Mouse (Mus musculus) forebrain, embryonic 16.5 days (tissue): Measurements from ENCODE around the gene Kcnj15. TPM values are rescaled to one million over a fixed set of nuclear protein-coding genes. Genes with fewer than 3 reads are reported as not detected.

Source experiments
- ATAC-seq: fragments of 200-750 bp; cut with Nextera tagmentation; 2 replicates; pipeline ENCODE4 v1.8.0; 2017; ENCODE audit warnings: mild to moderate bottlenecking, moderate library complexity
- H3K27ac ChIP-seq: fragments of 300-500 bp; sonication (generic); 2 replicates; pipeline ENCODE4 v1.5.1; 2014; ENCODE audit warnings: low read length, control low read depth
- H3K27me3 ChIP-seq: fragments of 300-500 bp; sonication (generic); replicated peaks from 2 replicates; pipeline ENCODE4 v1.6.1; 2014; ENCODE audit warnings: low read length; ENCODE audit not compliant: control insufficient read depth, insufficient read depth
- H3K36me3 ChIP-seq: fragments of 300-500 bp; sonication (generic); 2 replicates; pipeline ENCODE4 v1.6.1; 2014; ENCODE audit not compliant: control insufficient read depth, insufficient read depth
- H3K4me1 ChIP-seq: fragments of 300-500 bp; sonication (generic); replicated peaks from 2 replicates; pipeline ENCODE4 v1.6.1; 2014; ENCODE audit warnings: low read length; ENCODE audit not compliant: control insufficient read depth, insufficient read depth
- H3K4me2 ChIP-seq: fragments of 300-500 bp; sonication (generic); 2 replicates; pipeline ENCODE4 v1.6.1; 2014; ENCODE audit warnings: mild to moderate bottlenecking, low read length, control low read depth
- H3K4me3 ChIP-seq: fragments of 300-500 bp; sonication (generic); replicated peaks from 2 replicates; pipeline ENCODE4 v1.5.1; 2014; ENCODE audit warnings: mild to moderate bottlenecking, low read length, control low read depth
- H3K9ac ChIP-seq: fragments of 300-500 bp; sonication (generic); replicated peaks from 2 replicates; pipeline ENCODE4 v1.6.1; 2014; ENCODE audit warnings: low read depth, low read length, control low read depth
- H3K9me3 ChIP-seq: fragments of 300-500 bp; sonication (generic); 2 replicates; pipeline ENCODE4 v1.6.1; 2016; ENCODE audit warnings: low read length; ENCODE audit not compliant: control insufficient read depth
- WGBS: fragments of 180-500 bp; shearing (Covaris S2); extraction: QIAGEN DNeasy Blood & Tissue Kit; methylation state at CpG from one replicate; pipeline ENCODE4 v1.1.7; 2014; 5-methylcytosine and 5-hydroxymethylcytosine counted together
- polyA plus RNA-seq: library from polyadenylated mRNA; unstranded; fragments of >200 nt; fragmentation: Nextera tagmentation; extraction: Ambion mirVana; gene quantifications from 2 replicates; pipeline ENCODE4 v1.2.1, GENCODE M21; 2015

Gene Kcnj15
- polyA plus RNA-seq, 1 experiment from 2014 or later: not detected

DNA sequence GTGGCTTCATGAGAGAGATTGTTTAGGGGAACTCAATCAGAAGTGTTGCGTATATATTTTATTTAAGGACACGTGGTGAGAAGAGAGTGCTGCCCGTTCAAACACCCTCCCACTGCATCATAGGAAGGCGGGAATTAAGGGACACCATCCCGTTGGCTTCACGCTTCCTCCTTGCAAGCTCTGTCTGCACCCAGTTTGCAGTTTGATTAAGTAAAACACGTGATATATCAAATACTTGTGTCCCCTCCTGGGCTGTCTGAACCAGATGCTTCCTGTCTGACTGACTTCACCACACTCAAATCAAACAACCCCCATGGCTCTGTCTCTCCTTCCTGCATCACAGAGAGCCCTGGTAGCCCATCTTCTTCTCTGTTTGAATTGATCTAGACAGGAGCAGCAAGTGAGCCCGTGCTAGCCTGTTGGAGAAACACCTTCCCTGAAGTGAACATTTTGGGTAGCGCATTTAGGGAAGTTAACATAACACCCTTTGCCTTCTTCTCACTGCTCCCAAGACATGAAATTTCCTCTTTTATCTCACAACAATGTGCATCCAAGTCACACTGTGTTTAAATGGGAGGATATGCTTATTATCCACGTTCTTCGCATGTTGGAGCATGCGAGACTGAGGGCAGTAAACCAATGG lies 26.8 kb downstream of the Kcnj15 start:
- H3K4me2 ChIP-seq: no peak overlapping the region
- no peak for ATAC-seq
- H3K4me3 ChIP-seq: no peak overlapping the region
- no peaks in the 10 kb centered on the region for H3K36me3 ChIP-seq
- 91% methylated on average over 12 of the region's 12 CpGs for WGBS
- H3K4me1 ChIP-seq: no peaks in the 10 kb centered on the region
- no peaks in the 10 kb centered on the region for H3K9me3 ChIP-seq
- no peaks in the 10 kb centered on the region for H3K27me3 ChIP-seq
- H3K9ac ChIP-seq: no peak overlapping the region
- no peak overlapping the region for H3K27ac ChIP-seq

DNA sequence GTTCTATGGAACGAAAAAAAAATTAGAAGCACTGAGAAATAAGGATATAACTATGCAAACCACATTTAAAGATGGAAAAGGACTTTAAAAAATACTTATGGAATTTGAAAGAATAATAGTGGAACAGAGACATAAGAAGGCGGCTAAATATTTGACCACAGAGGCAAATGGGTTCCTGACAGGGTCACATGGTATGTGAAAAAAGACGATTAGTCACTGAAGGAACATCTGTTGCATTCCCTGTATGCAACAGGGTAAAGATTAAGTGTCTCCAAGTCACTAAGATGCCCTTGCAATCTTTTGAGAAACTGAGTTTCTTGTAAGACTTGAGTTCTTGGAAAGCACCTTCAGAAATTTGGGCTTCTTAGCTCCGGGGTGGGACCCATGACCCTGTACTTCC lies 27.7 kb downstream of the Kcnj15 start:
- Histone ChIP-seq H3K4me2 (no peak overlapping the region), H3K9me3 (no peaks in the 10 kb centered on the region), H3K4me3 (no peak overlapping the region), H3K27ac (no peak overlapping the region), H3K36me3 (no peaks in the 10 kb centered on the region), H3K9ac (no peak overlapping the region), H3K27me3 (no peaks in the 10 kb centered on the region), H3K4me1 (no peaks in the 10 kb centered on the region)
- ATAC-seq: no peak
- WGBS: 87% methylated on average over 4 of the region's 4 CpGs

DNA sequence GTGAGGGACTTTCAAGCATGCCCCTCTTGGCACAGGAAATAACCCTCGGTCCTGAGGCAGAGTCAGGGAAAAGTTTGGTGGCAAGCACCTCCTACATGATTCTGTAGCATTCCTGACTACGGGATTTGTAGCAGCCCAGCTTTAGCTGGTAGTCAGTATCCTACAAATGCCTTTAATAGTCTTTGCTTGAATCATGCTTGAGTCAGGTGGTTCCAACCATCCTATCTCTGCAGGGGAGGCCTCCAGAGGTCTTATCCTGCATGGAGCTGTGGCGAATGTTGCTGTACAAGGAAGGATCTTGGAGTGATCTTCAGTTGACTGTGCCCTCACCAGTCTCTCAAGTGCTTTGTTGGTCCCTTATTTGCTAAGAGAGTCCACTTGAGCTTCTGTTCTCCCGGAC lies 28.4 kb downstream of the Kcnj15 start:
- Histone ChIP-seq H3K4me3 (no peak overlapping the region), H3K27ac (no peak overlapping the region), H3K9ac (no peak overlapping the region), H3K27me3 (no peaks in the 10 kb centered on the region), H3K36me3 (no peaks in the 10 kb centered on the region), H3K4me2 (no peak overlapping the region), H3K4me1 (no peaks in the 10 kb centered on the region), H3K9me3 (no peaks in the 10 kb centered on the region)
- ATAC-seq: no peak
- 93% methylated on average over 4 of the region's 4 CpGs for WGBS

- Histone ChIP-seq H3K9ac (no peak overlapping the region), H3K4me2 (no peak overlapping the region), H3K36me3 (no peaks in the 10 kb centered on the region), H3K4me1 (peaks cover 2% of the 10 kb centered on the region; the same call in 1 of the 2 replicates), H3K4me3 (no peak overlapping the region), H3K9me3 (no peaks in the 10 kb centered on the region), H3K27ac (no peak overlapping the region), H3K27me3 (no peaks in the 10 kb centered on the region)
- ATAC-seq: no peak
- 78% methylated on average over 2 of the region's 2 CpGs for WGBS
Observed at GRCm38 (mm10) chr16:95287656-95288055, 30.3 kb downstream of the Kcnj15 start.

DNA sequence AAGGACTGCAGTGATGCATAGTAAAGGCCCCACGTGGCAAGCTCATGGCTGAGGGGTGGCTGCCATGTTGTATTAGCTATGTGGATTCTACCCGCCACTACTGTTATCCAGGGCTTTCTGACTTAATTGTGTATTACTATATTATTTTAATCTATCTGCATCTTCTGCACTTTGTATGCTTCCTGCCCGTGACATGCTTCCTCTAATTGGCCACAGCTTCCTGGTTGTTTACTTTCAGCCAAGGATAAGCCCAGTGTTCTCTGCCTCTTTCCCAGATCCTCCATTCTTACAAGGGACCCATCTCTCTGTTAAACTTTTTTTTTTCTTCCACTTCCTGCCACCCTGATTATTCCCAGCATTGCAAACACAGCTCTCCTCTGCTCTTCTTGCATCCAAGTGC lies 32.0 kb downstream of the Kcnj15 start:
- Histone ChIP-seq H3K4me3 (no peak overlapping the region), H3K9me3 (no peaks in the 10 kb centered on the region), H3K9ac (no peak overlapping the region), H3K4me2 (no peak overlapping the region), H3K27ac (no peak overlapping the region), H3K4me1 (peaks cover 2% of the 10 kb centered on the region; the same call in 1 of the 2 replicates), H3K36me3 (no peaks in the 10 kb centered on the region), H3K27me3 (no peaks in the 10 kb centered on the region)
- no peak for ATAC-seq
- WGBS: 88% methylated on average over 3 of the region's 3 CpGs

- Histone ChIP-seq H3K4me2 (no peak overlapping the region), H3K27me3 (no peaks in the 10 kb centered on the region), H3K9me3 (no peaks in the 10 kb centered on the region), H3K9ac (no peak overlapping the region), H3K36me3 (no peaks in the 10 kb centered on the region), H3K4me1 (peaks cover 2% of the 10 kb centered on the region; the same call in 1 of the 2 replicates), H3K27ac (no peak overlapping the region), H3K4me3 (no peak overlapping the region)
- ATAC-seq: no peak
- WGBS: 70% methylated on average over 10 of the region's 10 CpGs
Observed at GRCm38 (mm10) chr16:95291450-95292101, 34.2 kb downstream of the Kcnj15 start.

DNA sequence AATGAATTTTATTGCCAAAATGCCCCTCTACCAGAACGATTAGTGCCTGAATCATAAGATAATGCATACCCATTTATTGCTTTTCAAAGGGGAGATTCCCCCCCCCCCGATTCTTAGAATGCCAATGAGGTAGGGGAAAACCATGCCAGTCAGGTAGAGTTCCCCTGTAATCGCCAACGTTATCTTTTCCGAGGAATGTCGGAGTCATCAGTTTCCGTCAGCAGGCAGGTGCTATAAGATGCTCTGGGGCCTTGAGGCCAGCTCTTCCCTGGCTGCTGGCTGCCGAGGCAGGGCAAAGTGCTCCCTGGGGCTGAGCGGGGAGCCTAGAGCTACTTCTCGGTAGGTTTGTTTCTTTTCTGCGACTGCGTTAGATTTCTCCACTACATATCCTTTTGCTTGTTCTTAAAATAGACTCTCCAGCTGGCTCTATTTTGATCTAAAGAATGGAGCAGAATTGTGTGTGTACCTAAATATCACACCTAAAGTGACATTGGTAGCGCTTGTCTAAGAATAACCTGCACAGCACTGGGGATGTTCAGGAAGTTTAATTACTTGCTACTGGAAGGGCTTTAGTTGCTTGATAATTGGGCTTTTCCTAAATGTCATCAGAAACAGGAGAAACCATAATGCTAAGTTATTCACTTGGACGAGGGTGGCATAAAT lies 35.6 kb downstream of the Kcnj15 start:
- ATAC-seq: no peak
- Histone ChIP-seq H3K27ac (no peak overlapping the region), H3K4me1 (peaks cover 2% of the 10 kb centered on the region; the same call in 1 of the 2 replicates), H3K9me3 (no peaks in the 10 kb centered on the region), H3K4me3 (no peak overlapping the region), H3K4me2 (no peak overlapping the region), H3K36me3 (no peaks in the 10 kb centered on the region), H3K27me3 (no peaks in the 10 kb centered on the region), H3K9ac (no peak overlapping the region)
- 83% methylated on average over 14 of the region's 14 CpGs for WGBS

DNA sequence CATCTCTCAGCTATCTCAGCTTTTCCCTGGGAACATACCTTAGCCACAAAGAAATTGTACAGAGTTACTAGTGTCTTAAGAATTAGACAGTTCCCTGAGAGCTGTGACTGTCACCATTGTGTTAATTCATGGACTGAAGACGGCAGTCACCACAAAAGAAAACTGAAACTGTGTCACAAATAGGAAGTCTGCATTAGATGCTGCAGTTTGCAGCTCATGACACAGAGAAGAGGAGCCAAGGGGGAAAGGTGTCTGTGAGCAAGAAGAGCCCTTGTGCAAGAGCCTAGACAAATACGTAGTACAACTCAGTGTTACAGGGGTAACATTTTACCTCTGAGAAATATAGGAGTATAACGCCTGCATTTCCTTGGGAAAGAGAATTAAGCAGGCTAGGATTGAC lies 40.3 kb downstream of the Kcnj15 start:
- Histone ChIP-seq H3K27me3 (no peaks in the 10 kb centered on the region), H3K4me3 (no peak overlapping the region), H3K4me1 (no peaks in the 10 kb centered on the region), H3K36me3 (no peaks in the 10 kb centered on the region), H3K9me3 (no peaks in the 10 kb centered on the region), H3K27ac (no peak overlapping the region), H3K4me2 (no peak overlapping the region), H3K9ac (no peak overlapping the region)
- 70% methylated on average over 3 of the region's 3 CpGs for WGBS
- no peak for ATAC-seq

DNA sequence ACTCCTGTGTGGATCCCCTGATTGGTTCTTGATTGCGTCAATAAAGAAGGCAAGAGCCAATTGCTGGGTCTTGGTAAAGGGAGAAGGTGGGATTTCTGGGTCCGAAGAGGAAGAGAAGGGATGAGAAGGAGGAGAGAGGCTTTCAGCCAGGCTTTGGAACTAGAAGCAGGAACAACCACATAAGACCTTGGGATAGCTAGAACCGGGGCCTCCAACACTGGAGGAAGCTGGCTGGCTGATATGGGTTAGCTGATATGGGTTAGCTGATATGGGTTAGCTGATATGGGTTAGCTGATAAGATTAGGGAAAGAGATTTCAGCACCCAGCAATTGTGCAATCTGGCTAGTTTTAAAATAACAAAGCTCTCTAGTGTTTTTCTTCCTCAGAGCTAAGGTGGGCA lies 44.3 kb downstream of the Kcnj15 start:
- Histone ChIP-seq H3K9me3 (no peaks in the 10 kb centered on the region), H3K4me1 (no peaks in the 10 kb centered on the region), H3K4me2 (no peak overlapping the region), H3K27me3 (no peaks in the 10 kb centered on the region), H3K9ac (no peak overlapping the region), H3K4me3 (no peak overlapping the region), H3K27ac (no peak overlapping the region), H3K36me3 (no peaks in the 10 kb centered on the region)
- no peak for ATAC-seq
- WGBS: 94% methylated on average over 3 of the region's 3 CpGs
